Mouse (Mus musculus) hindbrain, embryonic 16.5 days (tissue): ENCODE results near the gene Tubb4b. TPM values are rescaled to one million over a fixed set of nuclear protein-coding genes. Genes with fewer than 3 reads are reported as not detected.

Experiments
- ATAC-seq: fragments of 200-750 bp; cut with Nextera tagmentation; 2 replicates; pipeline ENCODE4 v1.8.0; 2017; ENCODE audit warnings: moderate TSS enrichment, moderate library complexity
- H3K27ac ChIP-seq: fragments of 300-500 bp; sonication (generic); 2 replicates; pipeline ENCODE4 v1.5.1; 2014; ENCODE audit warnings: low read depth, mild to moderate bottlenecking, control low read depth, low read length, moderate library complexity
- H3K27me3 ChIP-seq: fragments of 300-500 bp; sonication (generic); replicated peaks from 2 replicates; pipeline ENCODE4 v1.6.1; 2014; ENCODE audit warnings: low read length; ENCODE audit not compliant: control insufficient read depth, insufficient read depth
- H3K36me3 ChIP-seq: fragments of 300-500 bp; sonication (generic); 2 replicates; pipeline ENCODE4 v1.6.1; 2014; ENCODE audit warnings: mild to moderate bottlenecking, low read length, moderate library complexity, mixed read lengths; ENCODE audit not compliant: control insufficient read depth, insufficient read depth
- H3K4me1 ChIP-seq: fragments of 300-500 bp; sonication (generic); 2 replicates; pipeline ENCODE4 v1.6.1; 2014; ENCODE audit warnings: low read depth, low read length; ENCODE audit not compliant: control insufficient read depth, insufficient read depth
- H3K4me2 ChIP-seq: fragments of 300-500 bp; sonication (generic); 2 replicates; pipeline ENCODE4 v1.6.1; 2014; ENCODE audit warnings: mild to moderate bottlenecking, low read length, control low read depth, moderate library complexity
- H3K4me3 ChIP-seq: fragments of 300-500 bp; sonication (generic); 2 replicates; pipeline ENCODE4 v1.5.1; 2014; ENCODE audit warnings: mild to moderate bottlenecking, low read length, control low read depth, moderate library complexity
- H3K9ac ChIP-seq: fragments of 300-500 bp; sonication (generic); 2 replicates; pipeline ENCODE4 v1.6.1; 2014; ENCODE audit warnings: low read depth, mild to moderate bottlenecking, control low read depth, low read length, moderate library complexity
- H3K9me3 ChIP-seq: fragments of 300-500 bp; sonication (generic); 2 replicates; pipeline ENCODE4 v1.6.1; 2014; ENCODE audit warnings: mild to moderate bottlenecking, low read length, moderate library complexity; ENCODE audit not compliant: control insufficient read depth
- WGBS: fragments of 180-500 bp; shearing (Covaris S2); extraction: QIAGEN DNeasy Blood & Tissue Kit; methylation state at CpG from one replicate; pipeline ENCODE4 v1.1.7; 2014; 5-methylcytosine and 5-hydroxymethylcytosine counted together
- polyA plus RNA-seq: library from polyadenylated mRNA; unstranded; fragments of >200 nt; fragmentation: Nextera tagmentation; extraction: Ambion mirVana; gene quantifications from 2 replicates; pipeline ENCODE4 v1.2.1, GENCODE M21; 2015

Tubb4b gene
- polyA plus RNA-seq, 1 experiment from 2014 or later = 553 TPM

DNA sequence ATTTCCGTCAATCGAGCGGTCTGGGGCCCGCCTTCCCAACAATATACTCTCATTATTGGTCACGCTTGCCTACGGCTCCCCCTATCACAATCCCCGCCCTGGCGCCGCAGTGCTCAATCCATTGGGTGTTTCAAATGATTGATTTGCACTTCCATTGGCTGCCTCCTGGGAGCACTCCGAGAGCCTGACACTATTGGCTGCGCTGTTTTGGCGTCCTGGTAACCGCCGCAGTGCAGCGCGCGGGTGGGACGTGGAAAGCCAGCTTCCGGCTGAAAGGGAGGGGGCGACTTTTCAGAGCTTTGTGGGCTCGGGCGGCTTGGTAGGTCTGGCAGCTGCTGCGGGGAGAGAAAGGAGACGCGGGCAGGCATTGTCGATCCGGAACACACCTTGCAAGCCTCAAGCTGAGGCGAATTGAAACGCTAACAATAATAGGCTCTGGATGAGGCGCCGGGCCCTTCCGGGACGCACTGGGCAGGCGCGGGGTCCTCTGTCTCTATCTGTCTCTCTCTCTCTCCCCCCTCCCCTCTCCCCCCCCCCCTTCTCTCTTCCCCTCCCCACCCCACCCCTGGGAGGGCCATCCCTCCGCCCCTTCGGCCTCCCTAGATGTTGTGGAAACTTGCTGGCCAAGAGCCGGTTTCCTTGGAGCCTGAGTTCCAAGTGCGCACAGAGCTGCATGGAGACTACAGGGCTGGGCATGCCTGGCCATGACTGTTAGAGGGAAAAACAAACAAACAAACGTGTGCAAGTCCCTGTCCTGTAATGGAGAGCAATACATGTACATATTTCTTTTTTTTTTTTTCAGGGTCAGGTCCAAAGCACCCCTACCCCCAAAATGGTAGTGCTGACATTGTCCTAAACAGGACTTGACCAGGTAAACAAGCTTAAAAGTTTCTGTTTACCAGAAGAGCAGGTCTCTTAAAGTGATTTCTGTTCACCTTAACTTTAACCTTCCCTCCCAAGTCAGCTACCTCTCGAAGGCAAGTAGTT lies 557 bp upstream of the Tubb4b start:
- Histone ChIP-seq H3K9ac (peak overlapping the region; percentile 79), H3K27ac (peak overlapping the region; percentile 98), H3K27me3 (no peaks in the 10 kb centered on the region), H3K4me2 (peak overlapping the region; percentile 56), H3K9me3 (no peaks in the 10 kb centered on the region), H3K4me1 (peaks cover 14% of the 10 kb centered on the region), H3K36me3 (peaks cover 3% of the 10 kb centered on the region; the same call in 1 of the 2 replicates), H3K4me3 (peak overlapping the region; percentile 57)
- 2% methylated on average over 34 of the region's 41 CpGs for WGBS
- peak; percentile 98 for ATAC-seq

DNA sequence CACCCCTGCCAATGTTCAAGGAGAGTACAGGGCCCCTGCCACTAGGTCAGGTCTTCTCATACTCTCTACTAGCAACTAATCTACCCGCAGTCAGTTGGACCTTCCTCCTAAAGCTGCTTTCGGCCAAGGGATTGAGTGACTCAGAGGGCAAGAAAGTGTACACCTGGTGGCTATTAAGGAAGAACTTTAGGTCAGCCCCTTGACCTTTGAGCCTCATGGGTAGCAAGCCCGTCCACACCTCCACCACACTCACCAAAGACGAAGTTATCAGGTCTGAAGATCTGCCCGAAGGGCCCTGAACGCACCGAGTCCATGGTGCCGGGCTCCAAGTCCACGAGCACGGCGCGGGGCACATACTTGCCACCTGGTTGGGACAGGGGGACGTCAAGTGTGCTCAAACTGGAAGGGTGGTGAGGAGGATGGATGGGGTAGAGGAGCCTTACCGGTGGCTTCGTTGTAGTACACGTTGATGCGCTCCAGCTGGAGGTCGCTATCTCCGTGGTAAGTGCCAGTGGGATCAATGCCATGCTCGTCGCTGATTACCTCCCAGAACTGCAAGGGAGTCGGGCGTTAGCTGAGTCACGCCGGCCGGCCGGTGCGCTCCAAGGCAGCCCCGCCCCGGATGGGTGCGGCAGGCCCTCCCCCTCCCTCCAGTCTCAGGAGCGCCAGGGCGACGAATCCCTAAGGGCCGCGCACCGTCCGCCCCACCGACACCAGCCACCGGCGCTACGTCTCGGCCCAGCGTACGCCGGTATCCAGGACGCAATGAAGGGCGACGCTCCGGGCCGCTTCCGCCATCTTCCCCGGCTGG lies 616 bp downstream of the Tubb4b start:
- H3K27ac ChIP-seq = peak overlapping the region; percentile 92
- peak overlapping the region; percentile 92 for H3K9ac ChIP-seq
- no peak for ATAC-seq
- H3K4me3 ChIP-seq = peak overlapping the region; percentile 91
- H3K36me3 ChIP-seq = peaks cover 3% of the 10 kb centered on the region; the same call in 1 of the 2 replicates
- WGBS = 3% methylated on average over 46 of the region's 53 CpGs
- H3K4me2 ChIP-seq = peak overlapping the region; percentile 94
- H3K4me1 ChIP-seq = peaks cover 13% of the 10 kb centered on the region
- no peaks in the 10 kb centered on the region for H3K9me3 ChIP-seq
- no peaks in the 10 kb centered on the region for H3K27me3 ChIP-seq

DNA sequence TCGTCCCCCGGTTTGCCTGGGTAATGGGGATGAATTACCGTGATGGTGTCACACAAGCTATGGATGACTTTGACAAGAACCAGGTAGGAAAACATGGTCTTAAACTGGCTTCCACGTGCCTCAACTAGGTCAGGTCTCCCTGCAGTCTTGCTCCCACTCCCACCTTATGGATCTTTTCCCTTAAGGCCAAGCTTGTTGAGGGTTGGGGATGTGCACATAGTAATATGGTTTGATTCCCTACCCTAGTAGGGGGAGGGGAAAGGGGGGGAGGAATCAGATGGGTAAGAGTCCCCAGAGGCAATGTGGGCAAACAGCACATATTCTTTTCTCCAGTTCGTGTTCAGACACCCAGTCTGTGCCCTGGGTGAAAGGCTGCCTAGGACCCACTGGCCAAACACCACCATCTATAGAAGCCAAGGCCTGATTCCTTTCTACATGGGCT lies 3.1 kb downstream of the Tubb4b start:
- no peak overlapping the region for H3K4me3 ChIP-seq
- H3K27me3 ChIP-seq = no peaks in the 10 kb centered on the region
- H3K4me1 ChIP-seq = peaks cover 11% of the 10 kb centered on the region
- H3K36me3 ChIP-seq = peaks cover 3% of the 10 kb centered on the region; the same call in 1 of the 2 replicates
- ATAC-seq = no peak
- 75% methylated on average over 5 of the region's 5 CpGs for WGBS
- no peak overlapping the region for H3K27ac ChIP-seq
- no peak overlapping the region for H3K4me2 ChIP-seq
- H3K9me3 ChIP-seq = no peaks in the 10 kb centered on the region
- no peak overlapping the region for H3K9ac ChIP-seq

DNA sequence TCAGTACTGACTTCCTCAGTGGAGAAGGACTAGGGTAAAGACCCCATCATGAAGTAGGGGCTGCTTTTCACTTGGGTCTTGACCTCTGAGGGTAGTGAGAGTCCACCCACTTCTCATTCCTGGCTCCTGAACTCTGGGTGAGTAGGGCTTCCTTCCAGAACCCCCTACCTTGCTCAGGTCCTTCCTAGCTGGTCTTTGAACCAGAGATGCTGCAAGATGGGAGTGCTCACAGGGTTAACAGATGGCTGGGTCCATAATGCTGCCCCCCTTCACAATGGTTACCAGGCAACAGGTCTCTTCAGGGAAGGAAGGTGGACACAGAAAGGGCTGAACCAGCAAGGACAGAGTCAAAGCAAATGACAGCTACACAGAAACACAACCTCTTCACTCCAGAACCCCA lies 6.1 kb downstream of the Tubb4b start, which contains the start of gene Fam166a:
Fam166a (plus strand) TSS at position 301 of the 400 bp plus-strand sequence.
- no peaks in the 10 kb centered on the region for H3K9me3 ChIP-seq
- no peak within 1 kb of the TSS for H3K27ac ChIP-seq
- 0 out of 2 replicates have a peak, but pooled peaks cover 2% of the 10 kb centered on the region for H3K27me3 ChIP-seq
- peaks cover 3% of the 10 kb centered on the region; the same call in 1 of the 2 replicates for H3K36me3 ChIP-seq
- peaks cover 4% of the 10 kb centered on the region for H3K4me1 ChIP-seq
- no peak within 1 kb of the TSS for H3K9ac ChIP-seq
- H3K4me2 ChIP-seq = no peak within 1 kb of the TSS
- H3K4me3 ChIP-seq = no peak within 1 kb of the TSS
- no peak for ATAC-seq

DNA sequence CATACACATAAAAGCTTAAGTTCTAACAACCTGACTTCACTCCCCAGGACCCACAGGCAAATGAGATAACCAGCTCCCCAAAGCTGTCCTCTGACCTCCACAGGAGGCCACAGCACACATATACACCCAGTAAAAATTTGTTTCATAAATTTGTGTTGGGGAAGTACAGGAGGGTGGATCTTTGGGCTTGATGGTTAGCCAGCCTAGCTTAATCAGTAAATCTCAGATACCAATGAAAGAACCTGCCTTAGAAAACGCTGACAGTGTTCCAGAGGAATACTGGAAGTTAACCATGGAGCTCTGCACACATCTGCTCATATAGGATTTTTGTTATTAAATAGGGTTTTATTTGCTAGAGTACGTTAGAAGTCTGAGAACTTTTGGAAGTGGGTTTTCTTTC lies 6.8 kb downstream of the Tubb4b start:
- Histone ChIP-seq H3K9ac (no peak overlapping the region), H3K4me2 (no peak overlapping the region), H3K27me3 (0 out of 2 replicates have a peak, but pooled peaks cover 2% of the 10 kb centered on the region), H3K4me1 (no peaks in the 10 kb centered on the region), H3K36me3 (peaks cover 3% of the 10 kb centered on the region; the same call in 1 of the 2 replicates), H3K4me3 (no peak overlapping the region), H3K9me3 (no peaks in the 10 kb centered on the region), H3K27ac (no peak overlapping the region)
- ATAC-seq = no peak
- whole genome bisulfite sequencing = 66% methylated on average over 2 of the region's 2 CpGs

DNA sequence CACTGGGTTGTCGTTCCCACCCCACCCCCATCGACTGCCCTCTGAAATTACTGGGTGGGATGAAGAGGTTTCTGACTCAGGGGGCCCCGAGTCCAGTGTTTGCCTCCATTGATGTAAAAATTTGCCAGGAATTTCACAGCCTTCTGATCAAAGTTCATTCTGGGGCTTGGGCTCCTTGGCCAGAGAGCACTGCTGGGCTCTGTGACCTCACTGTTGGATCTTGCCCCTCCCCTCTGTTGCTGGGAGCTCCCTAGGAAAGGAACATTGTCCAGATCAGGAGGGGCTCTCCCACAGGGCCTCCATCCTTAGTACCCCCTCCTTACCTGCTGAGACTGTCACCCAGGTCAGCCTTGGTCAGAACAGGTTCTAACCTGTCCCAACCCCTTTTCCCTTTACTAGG lies 10.1 kb downstream of the Tubb4b start, which contains the start of gene Stpg3:
Stpg3 (minus strand) TSS at position 194 of the 400 bp plus-strand sequence.
- WGBS = 86% methylated on average over 3 of the region's 3 CpGs
- Histone ChIP-seq H3K4me1 (peaks cover 11% of the 10 kb centered on the region), H3K27me3 (0 out of 2 replicates have a peak, but pooled peaks cover 2% of the 10 kb centered on the region), H3K9me3 (no peaks in the 10 kb centered on the region), H3K9ac (no peak within 1 kb of the TSS), H3K4me3 (no peak within 1 kb of the TSS), H3K4me2 (no peak within 1 kb of the TSS), H3K27ac (no peak within 1 kb of the TSS), H3K36me3 (no peaks in the 10 kb centered on the region)
- ATAC-seq = no peak

DNA sequence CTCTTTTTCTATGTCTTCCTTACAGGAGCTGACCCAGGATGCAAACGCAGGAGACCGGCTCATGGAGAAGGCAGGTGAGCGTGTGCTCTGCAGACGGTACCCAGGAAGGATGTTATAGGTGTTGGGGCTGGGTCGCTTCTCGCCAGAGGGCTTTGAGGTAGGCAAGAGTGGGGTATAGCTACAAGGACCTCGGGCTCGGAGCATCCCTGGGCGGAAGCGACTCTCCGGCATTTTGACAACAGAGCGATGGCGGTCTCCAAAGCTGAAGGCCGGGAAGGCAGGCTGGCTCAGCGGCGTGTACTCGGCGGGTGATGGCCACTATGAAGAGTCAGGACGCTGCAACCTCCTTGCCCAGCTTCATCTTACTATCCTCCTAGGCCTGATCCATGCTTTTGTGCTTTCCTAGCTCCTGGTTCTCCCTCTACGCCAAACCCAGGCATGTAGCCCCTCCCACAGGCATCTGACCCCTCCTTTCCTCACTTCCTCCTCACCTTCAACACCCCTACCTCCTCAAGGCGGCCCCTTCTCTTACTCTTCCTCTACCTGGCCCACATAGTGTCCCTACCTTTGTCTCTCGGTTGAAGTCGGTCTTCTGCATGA lies 11.1 kb downstream of the Tubb4b start:
- no peak for ATAC-seq
- Histone ChIP-seq H3K27ac (no peak overlapping the region), H3K4me3 (no peak overlapping the region), H3K36me3 (no peaks in the 10 kb centered on the region), H3K9ac (no peak overlapping the region), H3K9me3 (no peaks in the 10 kb centered on the region), H3K4me2 (no peak overlapping the region), H3K27me3 (0 out of 2 replicates have a peak, but pooled peaks cover 2% of the 10 kb centered on the region), H3K4me1 (peaks cover 19% of the 10 kb centered on the region)
- 67% methylated on average over 23 of the region's 23 CpGs for WGBS

DNA sequence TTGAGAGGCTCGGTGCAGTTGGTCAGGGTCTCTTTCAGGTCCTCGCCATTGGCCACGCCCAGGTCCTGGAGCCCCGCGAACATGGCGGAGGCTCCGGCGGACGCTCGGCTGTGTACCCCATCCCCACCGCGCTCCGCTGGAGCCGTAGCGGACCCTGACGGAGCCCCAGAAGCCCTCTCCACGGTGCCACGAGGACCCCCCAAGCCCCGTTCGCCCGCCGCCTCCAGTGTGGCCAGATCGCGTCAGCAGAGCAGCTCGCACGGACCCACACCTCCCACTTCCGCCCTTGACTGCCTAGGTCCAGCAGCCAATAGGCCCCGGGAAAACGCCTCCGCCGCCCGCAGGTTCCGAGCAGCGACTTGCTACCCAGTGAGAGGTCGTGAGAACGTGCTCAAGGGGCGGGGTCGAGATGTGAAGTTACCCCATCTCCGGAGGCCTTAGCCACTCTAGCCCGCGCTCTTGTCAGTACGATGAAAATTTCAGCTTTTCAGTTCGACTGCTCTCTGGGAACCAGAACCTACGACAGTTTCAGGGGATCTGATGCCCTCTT lies 13.3 kb downstream of the Tubb4b start, which contains the start of gene Nelfb:
Nelfb (minus strand) TSS at position 369 of the 550 bp plus-strand sequence.
- under 1% methylated on average over 43 of the region's 44 CpGs for WGBS

More for the DNA sequence above, 13.3 kb downstream of the Tubb4b start, which contains the start of gene Nelfb:
- H3K27ac ChIP-seq = peak within 1 kb of the TSS; percentile 94
- H3K27me3 ChIP-seq = 0 out of 2 replicates have a peak, but pooled peaks cover 2% of the 10 kb centered on the region
- peaks cover 21% of the 10 kb centered on the region for H3K4me1 ChIP-seq
- peak; percentile 94 for ATAC-seq
- peak within 1 kb of the TSS; percentile 82 for H3K4me3 ChIP-seq
- peak within 1 kb of the TSS; percentile 94 for H3K4me2 ChIP-seq
- H3K9ac ChIP-seq = peak within 1 kb of the TSS; percentile 92
- peaks cover 5% of the 10 kb centered on the region for H3K36me3 ChIP-seq
- H3K9me3 ChIP-seq = no peaks in the 10 kb centered on the region
